Mouse (Mus musculus) CD4-positive, CD25-positive, alpha-beta regulatory T cell (primary cell): ENCODE data around the gene Manf. TPM values are rescaled to one million over a fixed set of nuclear protein-coding genes. Genes with fewer than 3 reads are reported as not detected.

Experiments
- polyA plus RNA-seq: library from polyadenylated mRNA; unstranded; fragments of 100-300 nt; shearing (Covaris generic); gene quantifications from one replicate; pipeline ENCODE4 v1.2.1, GENCODE M21; 2017

Manf gene
- polyA plus RNA-seq, result 128 TPM

GRCm38 (mm10) chr9:106891829-106892551 is at the start of gene Manf:
TSS of gene Manf (minus strand) at chr9:106891979.

GRCm38 (mm10) chr9:106886828-106887702 is 4.7 kb downstream of the Manf start, which contains the start of gene Rbm15b:
TSS of gene Rbm15b (minus strand) at chr9:106887428.

GRCm38 (mm10) chr9:106821618-106822380 is 70.0 kb downstream of the Manf start, which contains the start of gene Dcaf1:
TSS of gene Dcaf1 (plus strand) at chr9:106821874.

GRCm38 (mm10) chr9:106788812-106789321 is 102.9 kb downstream of the Manf start, which contains the start of gene Rad54l2:
TSS of gene Rad54l2 (minus strand) at chr9:106789194.

Other genes starting within 250 kb of the Manf start
- not detected for gene Grm2, start 235.9 kb downstream of the Manf start, polyA plus RNA-seq
- 74.4 TPM for gene Tex264, start 206.1 kb downstream of the Manf start, polyA plus RNA-seq
- gene Rad54l2, start 102.8 kb downstream of the Manf start, polyA plus RNA-seq, result 9.3 TPM
- 39.2 TPM for gene Dcaf1, start 70.1 kb downstream of the Manf start, polyA plus RNA-seq
- gene Rbm15b, start 4.6 kb downstream of the Manf start, polyA plus RNA-seq, result 33.4 TPM